Mouse (Mus musculus) MEL (cell line): ENCODE results near the gene Snrnp35.

Experiments
- CHD2 ChIP-seq: IDR thresholded peaks from 2 replicates; pipeline ENCODE4 v1.6.1; 2011; ENCODE audit warnings: low read length, improper control_type of control experiment
- CTCF ChIP-seq, 3 experiments: IDR thresholded peaks in 2 of 3; conservative IDR thresholded peaks in 1 of 3; 2 replicates each; pipeline ENCODE4 v1.5.1; 2011 to 2012; ENCODE audit warnings: low read length in 3 of 3, low read depth in 2 of 3, mild to moderate bottlenecking in 2 of 3, improper control_type of control experiment in 1 of 3, inconsistent platforms in 1 of 3, mixed read lengths in 1 of 3, moderate library complexity in 1 of 3; ENCODE audit not compliant: control insufficient read depth in 1 of 3, insufficient read depth in 1 of 3, poor library complexity in 1 of 3, severe bottlenecking in 1 of 3
- E2F4 ChIP-seq: IDR thresholded peaks from 2 replicates; pipeline ENCODE4 v1.6.1; 2011; ENCODE audit warnings: low read depth, low read length, improper control_type of control experiment, borderline replicate concordance
- EP300 ChIP-seq, 2 experiments: IDR thresholded peaks; 2 replicates each; pipeline ENCODE4 v1.6.1; 2011; ENCODE audit warnings: improper control_type of control experiment in 2 of 2, low read length in 2 of 2, low read depth in 1 of 2, mild to moderate bottlenecking in 1 of 2
- USF1 ChIP-seq: IDR thresholded peaks from 2 replicates; pipeline ENCODE4 v1.6.1; 2014; ENCODE audit warnings: low read depth, mild to moderate bottlenecking, inconsistent platforms, low read length, improper control_type of control experiment, moderate library complexity
- ZMIZ1 ChIP-seq: IDR thresholded peaks from 2 replicates; pipeline ENCODE4 v1.6.1; 2012; ENCODE audit warnings: low read depth, mild to moderate bottlenecking, inconsistent platforms, low read length, improper control_type of control experiment, moderate library complexity

DNA sequence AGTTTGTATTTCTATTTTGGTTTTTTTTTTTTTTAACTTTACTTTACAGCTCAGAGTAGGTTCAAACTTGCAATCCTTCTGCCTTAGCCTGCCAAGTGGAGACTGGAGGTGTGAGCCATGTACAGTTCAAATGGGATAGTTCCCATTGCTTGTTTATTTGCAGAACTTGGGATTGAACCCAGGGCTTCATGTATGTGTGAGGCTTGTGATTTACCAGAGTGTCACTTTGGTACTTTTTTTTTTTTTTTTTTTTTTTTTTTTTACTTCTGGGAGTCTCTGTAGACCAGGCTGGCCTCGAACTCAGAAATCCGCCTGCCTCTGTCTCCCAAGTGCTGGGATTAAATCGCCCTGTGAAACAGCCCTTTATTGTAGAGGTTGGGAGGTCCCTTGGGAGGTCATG is 38.7 kb upstream of the Snrnp35 start:
- TF ChIP-seq EP300 (IDR thresholded peaks at IDR 0.05; ENCODE audit: low read depth in 1 of 2, low read length in 2 of 2) (no peak), CTCF (IDR thresholded peaks at IDR 0.05 in 2 of 3, conservative IDR thresholded peaks at IDR 0.05 in 1 of 3; ENCODE audit: control insufficient read depth in 1 of 3, insufficient read depth in 1 of 3, low read depth in 2 of 3, low read length in 3 of 3, poor library complexity in 1 of 3, severe bottlenecking in 1 of 3) (no peak), USF1 (no peak), ZMIZ1 (no peak), E2F4 (no peak), CHD2 (no peak)
